Mouse (Mus musculus) testis, adult 2 months (tissue): ENCODE data around the gene A930004D18Rik.

Experiments
- CTCF ChIP-seq: fragments of 200-500 bp; IDR thresholded peaks from 2 replicates; pipeline ENCODE4 v1.5.1; 2012; ENCODE audit warnings: low read depth, mild to moderate bottlenecking, inconsistent platforms, low read length, moderate library complexity; ENCODE audit not compliant: control insufficient read depth, insufficient read depth, insufficient replicate concordance
- POLR2A ChIP-seq: fragments of 200-500 bp; IDR thresholded peaks from 2 replicates; pipeline ENCODE4 v1.6.1; 2012; ENCODE audit warnings: low read depth, mild to moderate bottlenecking, inconsistent platforms, low read length, moderate library complexity; ENCODE audit not compliant: control insufficient read depth

GRCm38 (mm10) chr2:17975601-17976327 is 61.8 kb downstream of the A930004D18Rik start:
- TF ChIP-seq CTCF (no peak), POLR2A (no peak)
